Mouse (Mus musculus): ENCODE results near the gene Arg2. TPM values are rescaled to one million over a fixed set of nuclear protein-coding genes. Genes with fewer than 3 reads are reported as not detected.

Gene Arg2
- polyA plus RNA-seq (2014; fragmentation: Nextera tagmentation; extraction: Ambion mirVana) = 35.5 and 36.1 TPM in 2 replicates

GRCm38 (mm10) chr12:79130299-79131177 lies at the start of gene Arg2:
Arg2 (plus strand) TSS chr12:79130777.
- Histone ChIP-seq H3K4me3 (ENCODE audit: low read depth, low read length) (peak within 1 kb of the TSS; percentile 45), H3K4me2 (ENCODE audit: low read depth, low read length) (peak within 1 kb of the TSS; percentile 71), H3K9ac (replicated peaks; ENCODE audit: low read depth, low read length) (peak within 1 kb of the TSS; percentile 51), H3K9me3 (ENCODE audit: control insufficient read depth, low read length) (no peaks in the 10 kb centered on the region), H3K27ac (ENCODE audit: low read depth, low read length) (peak within 1 kb of the TSS; percentile 34; the same call in 1 of the 2 replicates), H3K4me1 (ENCODE audit: control insufficient read depth, insufficient read depth, low read length) (0 out of 2 replicates have a peak, but pooled peaks cover 5% of the 10 kb centered on the region), H3K36me3 (ENCODE audit: control insufficient read depth, insufficient read depth, low read length) (no peaks in the 10 kb centered on the region), H3K27me3 (ENCODE audit: control insufficient read depth, insufficient read depth, low read length) (peaks cover 6% of the 10 kb centered on the region)
- peak; percentile 97 for ATAC-seq (ENCODE audit: low read depth)
- under 1% methylated on average over 47 of the region's 47 CpGs for WGBS

GRCm38 (mm10) chr12:79089182-79089812 lies 41.3 kb upstream of the Arg2 start, which contains the start of gene Pigh:
Pigh (minus strand) TSS chr12:79089651.
- peak within 1 kb of the TSS; percentile 93 for H3K4me3 ChIP-seq (ENCODE audit: low read depth, low read length)
- H3K27me3 ChIP-seq (ENCODE audit: control insufficient read depth, insufficient read depth, low read length) = no peaks in the 10 kb centered on the region
- peak; percentile 100 for ATAC-seq (ENCODE audit: low read depth)
- peak within 1 kb of the TSS; percentile 66 for H3K4me2 ChIP-seq (ENCODE audit: low read depth, low read length)
- H3K9ac ChIP-seq (replicated peaks; ENCODE audit: low read depth, low read length) = peak within 1 kb of the TSS; percentile 90
- H3K27ac ChIP-seq (ENCODE audit: low read depth, low read length) = 0 out of 2 replicates have a peak within 1 kb of the TSS, but pooled peaks have one; percentile 44
- no peaks in the 10 kb centered on the region for H3K9me3 ChIP-seq (ENCODE audit: control insufficient read depth, low read length)
- under 1% methylated on average over 49 of the region's 53 CpGs for WGBS
- H3K4me1 ChIP-seq (ENCODE audit: control insufficient read depth, insufficient read depth, low read length) = peaks cover 10% of the 10 kb centered on the region; the same call in 1 of the 2 replicates
- no peaks in the 10 kb centered on the region for H3K36me3 ChIP-seq (ENCODE audit: control insufficient read depth, insufficient read depth, low read length)

- H3K9me3 ChIP-seq (ENCODE audit: control insufficient read depth, low read length) = no peaks in the 10 kb centered on the region
- H3K9ac ChIP-seq (replicated peaks; ENCODE audit: low read depth, low read length) = no peak overlapping the region
- no peak overlapping the region for H3K27ac ChIP-seq (ENCODE audit: low read depth, low read length)
- no peaks in the 10 kb centered on the region for H3K36me3 ChIP-seq (ENCODE audit: control insufficient read depth, insufficient read depth, low read length)
- H3K27me3 ChIP-seq (ENCODE audit: control insufficient read depth, insufficient read depth, low read length) = no peaks in the 10 kb centered on the region
- ATAC-seq (ENCODE audit: low read depth) = no peak
- peaks cover 10% of the 10 kb centered on the region; the same call in 1 of the 2 replicates for H3K4me1 ChIP-seq (ENCODE audit: control insufficient read depth, insufficient read depth, low read length)
- 54% methylated on average over 4 of the region's 4 CpGs for WGBS
- no peak overlapping the region for H3K4me3 ChIP-seq (ENCODE audit: low read depth, low read length)
- no peak overlapping the region for H3K4me2 ChIP-seq (ENCODE audit: low read depth, low read length)
Observed at GRCm38 (mm10) chr12:79092569-79092968, 38.0 kb upstream of the Arg2 start.

- H3K4me1 ChIP-seq (ENCODE audit: control insufficient read depth, insufficient read depth, low read length) = no peaks in the 10 kb centered on the region
- H3K36me3 ChIP-seq (ENCODE audit: control insufficient read depth, insufficient read depth, low read length) = no peaks in the 10 kb centered on the region
- no peaks in the 10 kb centered on the region for H3K9me3 ChIP-seq (ENCODE audit: control insufficient read depth, low read length)
- WGBS = 57% methylated on average over 3 of the region's 3 CpGs
- H3K27ac ChIP-seq (ENCODE audit: low read depth, low read length) = no peak overlapping the region
- no peak overlapping the region for H3K4me3 ChIP-seq (ENCODE audit: low read depth, low read length)
- H3K9ac ChIP-seq (replicated peaks; ENCODE audit: low read depth, low read length) = no peak overlapping the region
- no peak for ATAC-seq (ENCODE audit: low read depth)
- H3K4me2 ChIP-seq (ENCODE audit: low read depth, low read length) = no peak overlapping the region
- H3K27me3 ChIP-seq (ENCODE audit: control insufficient read depth, insufficient read depth, low read length) = no peaks in the 10 kb centered on the region
Observed at GRCm38 (mm10) chr12:79097106-79097752, 33.3 kb upstream of the Arg2 start.

- no peaks in the 10 kb centered on the region for H3K36me3 ChIP-seq (ENCODE audit: control insufficient read depth, insufficient read depth, low read length)
- H3K4me1 ChIP-seq (ENCODE audit: control insufficient read depth, insufficient read depth, low read length) = no peaks in the 10 kb centered on the region
- H3K27me3 ChIP-seq (ENCODE audit: control insufficient read depth, insufficient read depth, low read length) = no peaks in the 10 kb centered on the region
- H3K4me3 ChIP-seq (ENCODE audit: low read depth, low read length) = no peak overlapping the region
- ATAC-seq (ENCODE audit: low read depth) = no peak
- no peaks in the 10 kb centered on the region for H3K9me3 ChIP-seq (ENCODE audit: control insufficient read depth, low read length)
- H3K4me2 ChIP-seq (ENCODE audit: low read depth, low read length) = no peak overlapping the region
- WGBS = 92% methylated on average over 3 of the region's 3 CpGs
- no peak overlapping the region for H3K9ac ChIP-seq (replicated peaks; ENCODE audit: low read depth, low read length)
- no peak overlapping the region for H3K27ac ChIP-seq (ENCODE audit: low read depth, low read length)
Observed at GRCm38 (mm10) chr12:79103773-79104172, 26.8 kb upstream of the Arg2 start.

- Histone ChIP-seq H3K9ac (replicated peaks; ENCODE audit: low read depth, low read length) (no peak overlapping the region), H3K9me3 (ENCODE audit: control insufficient read depth, low read length) (no peaks in the 10 kb centered on the region), H3K4me2 (ENCODE audit: low read depth, low read length) (no peak overlapping the region), H3K4me3 (ENCODE audit: low read depth, low read length) (no peak overlapping the region), H3K4me1 (ENCODE audit: control insufficient read depth, insufficient read depth, low read length) (no peaks in the 10 kb centered on the region), H3K27me3 (ENCODE audit: control insufficient read depth, insufficient read depth, low read length) (no peaks in the 10 kb centered on the region), H3K27ac (ENCODE audit: low read depth, low read length) (no peak overlapping the region), H3K36me3 (ENCODE audit: control insufficient read depth, insufficient read depth, low read length) (no peaks in the 10 kb centered on the region)
- no peak for ATAC-seq (ENCODE audit: low read depth)
- 74% methylated on average over 2 of the region's 2 CpGs for WGBS
Observed at GRCm38 (mm10) chr12:79104544-79104943, 26.0 kb upstream of the Arg2 start.

- H3K4me2 ChIP-seq (ENCODE audit: low read depth, low read length) = no peak overlapping the region
- ATAC-seq (ENCODE audit: low read depth) = no peak
Observed at GRCm38 (mm10) chr12:79105312-79105711, 25.3 kb upstream of the Arg2 start.

GRCm38 (mm10) chr12:79118991-79119390 lies 11.6 kb upstream of the Arg2 start:
- WGBS = 91% methylated on average over 4 of the region's 4 CpGs
- no peaks in the 10 kb centered on the region for H3K36me3 ChIP-seq (ENCODE audit: control insufficient read depth, insufficient read depth, low read length)
- no peak overlapping the region for H3K4me3 ChIP-seq (ENCODE audit: low read depth, low read length)
- no peak overlapping the region for H3K4me2 ChIP-seq (ENCODE audit: low read depth, low read length)
- H3K27ac ChIP-seq (ENCODE audit: low read depth, low read length) = no peak overlapping the region
- H3K9ac ChIP-seq (replicated peaks; ENCODE audit: low read depth, low read length) = no peak overlapping the region
- no peak for ATAC-seq (ENCODE audit: low read depth)
- H3K9me3 ChIP-seq (ENCODE audit: control insufficient read depth, low read length) = no peaks in the 10 kb centered on the region
- H3K4me1 ChIP-seq (ENCODE audit: control insufficient read depth, insufficient read depth, low read length) = no peaks in the 10 kb centered on the region
- no peaks in the 10 kb centered on the region for H3K27me3 ChIP-seq (ENCODE audit: control insufficient read depth, insufficient read depth, low read length)

More at GRCm38 (mm10) chr12:79105312-79105711, 25.3 kb upstream of the Arg2 start:
- 88% methylated on average over 5 of the region's 5 CpGs for WGBS
- Histone ChIP-seq H3K27me3 (ENCODE audit: control insufficient read depth, insufficient read depth, low read length) (no peaks in the 10 kb centered on the region), H3K27ac (ENCODE audit: low read depth, low read length) (no peak overlapping the region), H3K9ac (replicated peaks; ENCODE audit: low read depth, low read length) (no peak overlapping the region), H3K36me3 (ENCODE audit: control insufficient read depth, insufficient read depth, low read length) (no peaks in the 10 kb centered on the region), H3K4me3 (ENCODE audit: low read depth, low read length) (no peak overlapping the region), H3K4me1 (ENCODE audit: control insufficient read depth, insufficient read depth, low read length) (no peaks in the 10 kb centered on the region), H3K9me3 (ENCODE audit: control insufficient read depth, low read length) (no peaks in the 10 kb centered on the region)

All from neural tube, embryonic 14.5 days (tissue).